Mouse (Mus musculus): Measurements from ENCODE around the gene Fancf.

Fancf gene

DNA sequence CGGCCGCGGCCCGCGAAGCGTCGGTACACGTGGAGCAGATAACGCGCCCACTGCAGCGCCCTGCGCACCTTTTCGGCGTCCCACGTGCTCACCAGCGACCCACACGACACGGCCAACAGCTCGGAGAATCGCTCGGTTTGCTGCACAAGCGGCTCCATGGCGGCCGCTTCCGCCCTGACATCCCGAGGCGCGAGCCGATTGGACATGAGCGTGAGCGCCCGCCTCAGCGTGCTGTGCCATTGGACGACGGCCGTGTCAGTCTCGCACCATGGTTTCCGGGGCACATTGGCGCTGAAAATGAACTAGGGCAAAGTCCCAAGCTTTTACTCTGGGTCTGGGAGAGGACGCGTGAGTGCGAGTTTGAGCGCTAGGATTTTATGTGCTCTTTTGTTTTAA, at the start of gene Fancf:
Fancf (minus strand) TSS at position 171 of the 396 bp plus-strand sequence.
- POLR2A ChIA-PET, result interaction anchor here (0.6 to 6.4 kb wide), 54 partner anchors 9 to 351 kb away, joined by 3 to 55 read pairs (median 6); partner anchors contain the start of genes Svip (in 4 of the 4), Slc17a6 (in 2 of the 4) and Ano5 (in 1 of the 4)

DNA sequence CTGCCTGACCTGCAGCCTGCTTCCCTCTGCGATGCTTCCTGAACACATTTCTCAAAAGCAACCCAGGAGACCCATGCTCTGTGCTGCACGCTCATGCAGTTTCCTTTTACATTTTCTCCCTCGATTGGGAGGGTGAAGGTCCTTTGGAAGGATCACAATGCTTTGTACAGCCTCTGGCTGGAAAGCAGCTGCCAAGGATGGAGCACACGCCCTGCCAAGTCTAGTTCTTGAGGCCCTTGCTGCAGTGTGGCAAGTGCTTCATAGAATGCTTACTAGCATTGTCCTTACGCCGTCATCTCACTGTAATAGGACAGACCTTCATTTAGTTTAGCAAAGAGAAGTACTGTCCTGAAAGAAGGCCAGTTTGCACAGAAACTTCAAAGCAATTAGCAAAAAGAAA, 37.0 kb upstream of the Fancf start:
- CTCF ChIA-PET, result no interaction called here
- POLR2A ChIA-PET, result no interaction called here

More for the DNA sequence above, at the start of gene Fancf:
- CTCF ChIA-PET, result interaction anchor here in 2 of 4 experiments (1.2 to 1.6 kb wide), 3 partner anchors 10 to 110 kb away, joined by 3 to 7 read pairs (median 5); no protein-coding TSS in a partner anchor

DNA sequence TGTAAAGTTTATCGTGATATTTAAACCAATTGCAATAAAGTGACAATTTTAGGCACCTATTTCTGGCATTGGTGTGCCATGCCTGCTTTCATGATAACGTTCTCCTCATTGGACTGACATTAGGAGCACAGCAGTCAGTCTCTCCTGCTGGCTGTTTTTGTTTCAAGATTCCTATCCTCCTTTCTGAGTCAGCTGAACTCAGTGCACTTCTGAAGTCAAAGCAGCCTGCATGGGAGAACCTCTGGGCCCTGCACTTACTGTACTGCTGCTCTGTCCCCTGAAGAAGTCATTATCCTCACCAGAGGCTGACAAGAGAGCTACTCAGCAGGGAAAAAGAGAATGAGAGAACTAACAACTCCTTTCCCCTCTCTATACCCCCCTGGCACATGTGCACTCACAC, 32.9 kb upstream of the Fancf start:
- ChIA-PET POLR2A (no interaction called here), CTCF (no interaction called here)

DNA sequence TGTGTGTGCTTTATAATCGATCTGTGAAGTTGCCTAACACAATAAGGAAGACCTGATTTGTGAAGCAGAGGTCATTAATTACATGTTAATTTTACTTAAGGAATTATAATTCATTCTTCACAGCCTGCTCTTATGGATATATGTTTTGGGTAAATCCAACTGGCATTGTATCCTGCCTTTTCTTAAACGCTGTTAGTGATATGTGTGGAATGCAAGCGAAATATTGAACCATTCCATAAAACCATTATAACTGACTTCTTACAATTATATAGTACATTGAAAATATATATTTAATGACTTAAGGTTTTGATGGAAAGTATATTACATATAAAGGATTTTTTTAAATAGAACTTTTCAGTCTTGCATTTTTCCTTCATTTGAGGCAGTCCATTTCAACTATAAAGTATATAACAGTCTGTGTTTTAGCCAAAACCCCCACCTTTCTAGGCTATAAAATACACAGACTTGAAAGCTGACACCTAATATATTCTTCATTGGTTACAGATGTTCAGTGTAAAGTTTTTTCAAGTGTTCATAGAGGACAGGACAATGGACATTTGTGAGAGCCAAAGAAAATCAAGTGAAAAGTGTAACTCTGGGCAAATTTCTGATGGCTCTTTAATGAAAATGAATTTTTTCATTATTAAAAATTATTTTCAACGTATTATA, 32.2 kb upstream of the Fancf start:
- POLR2A ChIA-PET, result no interaction called here
- CTCF ChIA-PET, result no interaction called here

DNA sequence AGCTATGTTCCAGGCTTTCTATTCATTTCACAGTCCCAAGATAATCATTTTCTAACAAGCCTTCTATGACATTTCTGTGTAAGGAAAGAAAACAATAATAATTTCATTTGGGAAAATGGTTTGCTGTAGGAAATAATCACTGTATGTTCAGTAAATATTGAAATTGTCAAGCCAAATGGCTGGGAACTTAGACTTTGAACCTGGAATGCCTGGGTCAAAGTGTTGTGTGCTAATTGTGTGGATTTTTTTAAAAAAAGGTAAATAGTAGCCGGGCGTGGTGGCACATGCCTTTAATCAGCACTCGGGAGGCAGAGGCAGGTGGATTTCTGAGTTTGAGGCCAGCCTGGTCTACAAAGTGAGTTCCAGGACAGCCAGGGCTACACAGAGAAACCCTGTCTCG, 30.9 kb upstream of the Fancf start:
- ChIA-PET CTCF (no interaction called here), POLR2A (interaction anchor here in 1 of 4 experiments (0.6 kb wide), 1 partner anchor 13 kb away, joined by 3 read pairs; no protein-coding TSS in a partner anchor)

DNA sequence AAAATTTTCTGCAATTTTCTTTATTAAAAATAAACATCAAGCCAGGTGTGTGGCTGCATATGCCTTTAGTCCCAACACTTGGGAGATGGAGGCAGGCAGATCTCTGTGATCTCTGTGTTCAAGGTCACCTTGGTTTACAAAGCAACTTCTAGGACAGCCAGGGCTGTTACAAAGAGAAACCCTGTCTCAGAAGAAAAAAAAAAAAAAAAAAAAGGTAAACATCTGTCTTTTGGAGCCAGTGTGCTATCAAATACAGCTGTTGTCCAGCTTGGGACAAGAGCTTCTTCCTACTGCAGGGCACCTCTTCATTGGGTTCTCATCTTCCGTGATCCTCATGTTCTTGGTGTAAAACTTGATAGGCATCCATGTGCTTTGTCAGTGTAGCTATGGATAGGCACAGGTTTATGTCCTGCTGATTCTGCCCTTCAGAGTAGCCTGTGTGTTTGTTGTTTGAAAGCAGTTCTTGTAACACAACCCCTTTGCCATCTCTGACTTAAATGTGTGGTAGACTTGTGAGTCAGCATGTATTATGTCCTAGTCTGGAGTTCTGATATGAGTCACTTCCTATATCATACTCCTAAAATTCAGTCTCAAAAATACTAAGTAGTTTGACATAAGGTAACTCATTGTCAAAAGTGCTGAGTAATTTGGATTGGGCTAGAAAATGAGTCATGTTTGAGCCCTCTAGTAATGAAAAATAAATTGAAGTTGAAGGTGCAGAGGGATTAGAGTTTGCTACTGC, 30.3 kb upstream of the Fancf start:
- ChIA-PET CTCF (interaction anchor here in 1 of 4 experiments (0.6 to 0.7 kb wide), 2 partner anchors 44 to 376 kb away, joined by 4 to 6 read pairs; no protein-coding TSS in a partner anchor), POLR2A (interaction anchor here in 1 of 4 experiments (0.6 to 1.0 kb wide), 2 partner anchors 12 to 30 kb away, joined by 3 to 4 read pairs; partner anchors contain the start of genes Fancf and Gas2)

DNA sequence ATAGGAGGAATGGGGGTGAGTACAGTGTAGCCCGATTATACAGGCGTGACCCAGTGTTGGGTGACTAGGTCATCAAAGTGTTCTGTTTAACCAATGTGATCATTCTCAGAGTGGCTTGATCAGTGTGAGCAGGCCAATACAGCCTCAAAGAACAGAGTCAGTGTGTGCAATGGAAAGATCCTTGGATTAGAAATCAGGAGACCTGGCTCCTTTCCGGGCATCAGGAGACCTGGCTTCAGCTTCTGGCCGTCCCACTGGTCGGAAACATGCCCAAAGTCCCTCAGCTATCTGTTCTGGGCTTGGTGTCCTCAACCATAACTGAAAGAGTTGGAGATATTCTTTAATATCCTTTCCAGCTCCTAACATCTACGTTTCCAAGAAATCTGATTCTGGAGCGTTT, 27.5 kb upstream of the Fancf start:
- CTCF ChIA-PET, result no interaction called here
- POLR2A ChIA-PET, result interaction anchor here in 1 of 4 experiments (0.6 kb wide), 1 partner anchor 281 kb away, joined by 3 read pairs; no protein-coding TSS in a partner anchor

DNA sequence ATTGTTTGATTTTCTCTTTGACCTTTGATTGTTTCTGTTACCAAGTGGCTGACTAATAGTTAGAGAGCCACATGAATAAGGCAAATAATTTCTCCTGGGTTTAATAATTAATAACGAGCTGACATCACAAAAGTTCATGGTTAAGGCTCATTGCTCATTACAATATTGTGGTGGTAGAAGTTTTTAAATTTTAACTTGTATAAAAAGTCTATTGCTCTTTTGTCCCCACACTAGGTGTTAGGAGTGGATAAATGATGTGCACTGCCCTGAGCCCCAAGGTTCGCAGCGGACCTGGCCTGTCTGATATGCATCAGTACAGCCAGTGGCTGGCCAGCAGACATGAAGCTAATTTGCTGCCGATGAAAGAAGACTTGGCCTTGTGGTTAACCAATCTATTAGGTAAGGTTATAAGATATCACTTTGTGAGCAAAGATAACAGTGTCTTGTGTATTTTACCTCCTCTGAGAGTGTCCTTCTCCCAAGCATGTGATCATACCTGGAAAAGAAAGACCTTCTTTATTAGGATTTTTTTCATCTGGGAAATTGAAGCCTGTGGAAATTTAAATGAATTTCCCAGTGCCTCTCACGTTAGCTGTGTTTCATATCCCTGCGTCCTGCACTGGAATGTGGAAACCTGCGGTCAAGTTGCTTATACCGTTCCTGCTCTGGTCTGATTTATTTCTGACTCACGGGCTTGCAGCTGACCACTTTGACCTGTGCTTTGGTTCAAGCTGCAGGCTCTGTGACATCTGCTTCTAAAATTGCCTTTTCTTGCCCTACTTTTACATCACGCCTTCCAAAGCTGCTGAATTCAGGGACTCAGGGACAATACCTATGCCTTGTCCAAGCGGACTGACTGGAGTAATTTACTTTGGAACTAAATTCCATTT, 25.9 kb upstream of the Fancf start:
- CTCF ChIA-PET, result no interaction called here
- POLR2A ChIA-PET, result no interaction called here

DNA sequence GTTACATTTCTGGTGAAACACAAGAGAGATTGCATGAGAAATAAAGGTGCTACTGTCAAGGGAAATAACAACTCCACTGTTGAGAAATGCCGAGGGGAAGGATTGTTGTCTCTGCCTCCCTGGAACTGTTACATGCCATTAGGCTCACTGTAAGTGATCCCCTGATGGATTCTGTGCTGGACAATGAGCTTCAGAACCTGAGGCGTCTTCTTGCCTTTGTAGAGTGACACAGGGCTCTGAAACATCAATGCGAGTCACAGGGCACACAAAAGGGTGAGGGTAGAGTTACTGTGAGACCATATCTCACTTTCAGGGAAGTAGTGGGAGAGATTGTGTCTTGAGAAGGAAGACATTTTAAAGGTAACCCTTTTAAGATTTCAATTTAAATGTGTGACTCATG, 23.3 kb upstream of the Fancf start:
- POLR2A ChIA-PET, result interaction anchor here in 1 of 4 experiments (1.3 kb wide), 1 partner anchor 23 kb away, joined by 8 read pairs; the partner anchor contains the start of genes Fancf and Gas2
- CTCF ChIA-PET, result interaction anchor here in 1 of 4 experiments (1.3 kb wide), 1 partner anchor 87 kb away, joined by 4 read pairs; no protein-coding TSS in a partner anchor

DNA sequence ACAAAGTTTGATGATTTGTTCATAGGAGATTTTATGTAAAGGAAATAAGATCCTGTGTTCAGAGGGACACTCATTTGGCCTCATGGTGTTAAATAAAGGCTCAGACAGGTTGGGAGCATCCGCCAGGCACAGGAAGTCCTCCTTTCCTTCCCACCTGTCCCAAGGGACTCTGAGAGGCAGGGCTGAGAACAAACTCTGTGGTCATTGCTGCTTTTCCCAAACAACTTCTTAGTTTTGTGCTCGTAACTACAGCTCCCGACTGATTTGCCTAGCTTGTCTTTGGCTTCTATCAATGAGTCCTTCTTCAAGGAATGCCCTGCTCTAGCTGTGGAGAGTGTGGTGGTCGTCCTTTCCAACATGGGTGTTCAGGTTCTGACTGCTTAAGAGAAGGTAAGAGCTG, 18.1 kb upstream of the Fancf start:
- CTCF ChIA-PET, result interaction anchor here in 1 of 4 experiments (1.1 kb wide), 1 partner anchor 92 kb away, joined by 4 read pairs; no protein-coding TSS in a partner anchor
- POLR2A ChIA-PET, result interaction anchor here in 3 of 4 experiments (1.0 to 3.4 kb wide), 5 partner anchors 11 to 18 kb away, joined by 3 to 36 read pairs (median 9); partner anchors contain the start of genes Fancf (in 2 of the 3) and Gas2 (in 2 of the 3)

DNA sequence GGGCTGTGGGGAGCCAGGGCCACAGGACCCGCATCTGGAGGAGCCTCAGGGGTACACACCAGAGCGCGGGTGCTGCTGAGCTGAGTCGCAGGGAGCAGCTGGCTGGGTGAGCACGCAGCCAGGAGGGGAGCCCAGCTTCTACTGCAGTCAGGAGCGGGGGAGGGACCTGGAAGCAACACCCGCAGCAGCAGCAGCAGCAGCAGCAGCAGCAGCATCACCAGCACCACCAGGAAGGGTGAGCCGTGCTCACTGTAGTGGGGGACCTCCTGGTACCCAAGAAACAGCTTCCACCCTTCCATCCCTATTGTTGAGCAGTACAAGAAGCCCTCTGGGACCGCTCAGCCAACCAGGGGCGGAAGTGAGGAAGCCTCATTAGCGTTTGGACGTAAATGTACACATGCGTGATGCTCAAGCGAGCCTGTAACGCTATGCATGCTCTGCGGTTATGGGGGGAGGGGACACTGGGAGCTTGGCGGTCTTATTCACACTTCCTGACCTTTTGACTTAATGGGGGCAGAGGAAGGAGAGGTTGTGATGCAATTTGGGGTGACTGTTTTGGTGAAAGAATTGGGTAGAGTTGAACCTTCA, 17.2 kb upstream of the Fancf start:
- ChIA-PET CTCF (interaction anchor here in 2 of 4 experiments (0.9 to 1.2 kb wide), 2 partner anchors 93 kb away, joined by 3 to 4 read pairs; no protein-coding TSS in a partner anchor), POLR2A (interaction anchor here (0.6 to 3.4 kb wide), 12 partner anchors 10 to 87 kb away, joined by 3 to 36 read pairs (median 5); partner anchors contain the start of genes Fancf (in 4 of the 4) and Gas2 (in 4 of the 4))

DNA sequence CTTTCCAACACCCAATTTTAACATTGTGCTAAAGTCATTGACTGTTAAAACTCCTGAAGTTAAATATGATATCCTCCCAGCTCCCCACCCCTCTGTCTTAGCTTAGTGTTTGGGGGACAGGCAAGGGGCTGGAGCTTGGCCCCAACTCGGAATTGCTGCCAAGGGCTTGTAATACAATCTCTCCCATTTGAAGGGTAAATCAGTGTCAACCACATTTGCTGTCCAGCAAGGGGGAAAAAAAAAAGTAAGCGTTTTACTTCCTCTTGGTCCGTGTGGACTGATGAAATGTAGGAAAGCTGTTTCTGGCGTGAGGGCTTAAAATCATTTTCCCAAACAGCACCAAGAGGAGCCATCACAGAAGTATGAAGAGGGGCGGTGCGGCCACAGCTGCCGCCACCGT, 16.7 kb upstream of the Fancf start:
- ChIA-PET CTCF (interaction anchor here in 1 of 4 experiments (1.2 kb wide), 1 partner anchor 94 kb away, joined by 4 read pairs; no protein-coding TSS in a partner anchor), POLR2A (interaction anchor here (0.6 to 3.4 kb wide), 10 partner anchors 9 to 87 kb away, joined by 3 to 36 read pairs (median 7); partner anchors contain the start of genes Fancf (in 4 of the 4) and Gas2 (in 4 of the 4))

DNA sequence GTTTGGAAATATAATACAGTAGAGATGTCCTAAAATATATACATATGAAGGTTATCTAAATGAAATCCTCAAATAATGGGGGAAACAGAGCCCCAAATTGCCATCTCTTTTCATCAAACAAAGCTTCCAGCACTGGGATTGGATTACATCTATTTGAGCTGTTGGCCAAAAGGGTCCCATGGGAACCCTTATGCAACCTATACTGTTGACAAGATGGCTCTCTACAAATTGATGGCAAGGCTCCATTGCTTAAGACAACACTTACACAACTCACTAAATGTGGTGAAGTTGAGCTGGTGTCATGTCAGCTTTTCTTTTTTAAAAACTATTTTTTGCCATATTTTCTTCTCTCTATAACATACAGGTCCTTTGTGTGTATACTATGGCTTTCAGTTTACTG, 14.2 kb upstream of the Fancf start:
- POLR2A ChIA-PET, result interaction anchor here (0.6 to 3.2 kb wide), 4 partner anchors 13 to 234 kb away, joined by 3 to 30 read pairs (median 6); partner anchors contain the start of genes Fancf (in 3 of the 4) and Gas2 (in 3 of the 4)
- CTCF ChIA-PET, result no interaction called here

DNA sequence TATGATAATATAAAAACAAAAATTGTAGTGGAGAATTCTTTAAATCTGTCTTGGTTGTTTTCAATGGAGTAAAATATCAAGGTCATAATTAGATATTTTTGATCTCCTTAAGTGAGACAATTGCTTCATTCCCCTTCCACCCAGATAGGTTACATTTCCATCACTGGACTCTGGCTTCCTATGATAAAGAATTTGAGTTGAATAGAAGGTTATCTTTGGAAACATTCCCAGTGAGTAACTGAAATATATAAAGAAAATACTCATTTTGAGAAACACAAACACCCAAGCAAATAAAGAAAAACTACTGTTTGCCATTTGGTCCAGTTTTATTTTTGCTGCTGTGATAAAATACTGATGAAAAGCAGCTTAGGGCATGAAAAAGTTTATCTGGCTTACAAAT, 10.5 kb upstream of the Fancf start:
- ChIA-PET POLR2A (interaction anchor here in 1 of 4 experiments (4.3 kb wide), 1 partner anchor 11 kb away, joined by 35 read pairs; the partner anchor contains the start of genes Fancf and Gas2), CTCF (no interaction called here)

DNA sequence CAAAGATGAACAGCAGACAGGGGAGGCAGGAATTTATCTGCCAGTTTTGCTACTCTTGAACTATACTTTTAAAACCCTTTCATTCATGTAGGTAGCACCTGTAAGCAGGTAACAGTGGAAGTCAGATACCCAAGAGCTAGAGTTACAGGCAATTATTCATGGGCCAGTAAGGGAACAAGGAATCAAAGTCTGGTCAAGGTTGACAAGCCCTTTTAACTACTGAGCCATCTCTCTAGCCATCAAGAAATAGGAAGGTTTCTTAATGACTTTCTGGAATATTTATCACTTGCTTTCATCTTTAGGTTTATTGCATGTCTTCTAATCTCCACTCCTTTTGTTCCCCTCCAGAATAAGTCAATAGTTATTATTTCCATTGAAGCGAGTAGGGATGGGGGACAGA, 10.0 kb upstream of the Fancf start:
- ChIA-PET CTCF (no interaction called here), POLR2A (interaction anchor here in 2 of 4 experiments (1.8 to 4.3 kb wide), 2 partner anchors 10 kb away, joined by 5 to 35 read pairs; partner anchors contain the start of genes Fancf (in 2 of the 2) and Gas2 (in 2 of the 2))

DNA sequence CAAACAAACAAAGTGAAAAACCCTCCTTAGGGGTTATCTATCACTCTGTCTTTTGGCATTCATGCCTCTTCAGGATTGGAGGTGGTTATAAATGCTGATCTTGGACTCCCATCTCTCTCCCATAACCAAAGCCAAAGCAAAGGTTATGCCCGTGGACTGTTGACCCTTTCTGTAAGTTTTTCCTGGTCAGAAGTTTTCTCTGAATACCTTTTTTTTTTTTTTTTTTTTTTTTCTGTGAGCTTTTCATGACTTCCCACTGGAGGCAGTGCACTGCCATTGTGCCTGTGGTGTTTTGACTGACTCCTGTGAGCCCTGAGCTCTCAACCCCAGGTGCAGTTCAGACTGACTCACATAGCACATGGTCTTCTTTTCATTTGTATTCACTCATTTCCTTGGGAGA, 5.9 kb upstream of the Fancf start:
- CTCF ChIA-PET, result interaction anchor here in 2 of 4 experiments (0.6 to 0.9 kb wide), 2 partner anchors 66 to 105 kb away, joined by 3 to 14 read pairs; no protein-coding TSS in a partner anchor
- POLR2A ChIA-PET, result interaction anchor here in 3 of 4 experiments (0.6 to 0.7 kb wide), 5 partner anchors 11 to 440 kb away, joined by 3 to 5 read pairs (median 4); no protein-coding TSS in a partner anchor

DNA sequence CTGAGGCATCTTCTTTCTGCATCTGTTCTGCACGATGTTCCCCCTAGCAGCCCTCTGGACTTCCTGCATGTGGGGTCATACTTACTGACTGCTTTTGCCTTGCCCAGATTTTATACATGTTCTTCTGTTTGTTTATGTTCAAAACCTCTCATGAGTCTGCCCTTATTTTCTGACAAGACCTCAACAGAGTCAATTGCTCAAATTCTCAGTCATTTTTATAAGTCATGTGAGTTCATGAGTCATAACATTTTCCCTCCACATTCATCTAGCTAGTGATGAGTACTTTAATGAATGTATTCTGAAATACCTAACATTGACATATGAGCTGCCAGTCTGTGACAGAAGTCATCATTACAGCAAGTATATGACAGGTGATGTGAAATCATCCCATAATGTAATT, 3.3 kb upstream of the Fancf start:
- POLR2A ChIA-PET, result interaction anchor here in 1 of 4 experiments (1.0 to 5.2 kb wide), 2 partner anchors 10 to 14 kb away, joined by 3 to 30 read pairs; no protein-coding TSS in a partner anchor
- CTCF ChIA-PET, result no interaction called here
